Mouse (Mus musculus) macrophage (primary cell): ENCODE measurements around the gene Htra3. TPM values are rescaled to one million over a fixed set of nuclear protein-coding genes. Genes with fewer than 3 reads are reported as not detected.

ENCODE experiments used
- H3K27ac ChIP-seq: fragments of 350-480 bp; formaldehyde crosslinking; 2 replicates; pipeline ENCODE4 v1.9.0; 2021
- H3K36me3 ChIP-seq: fragments of 350-480 bp; formaldehyde crosslinking; 2 replicates; pipeline ENCODE4 v1.9.0; 2021; ENCODE audit errors: inconsistent target
- H3K4me3 ChIP-seq: fragments of 350-480 bp; formaldehyde crosslinking; 2 replicates; pipeline ENCODE4 v1.9.0; 2021; ENCODE audit errors: inconsistent target
- H3K79me2 ChIP-seq: fragments of 350-480 bp; formaldehyde crosslinking; 2 replicates; pipeline ENCODE4 v1.9.0; 2021; ENCODE audit errors: inconsistent target
- WGBS: methylation state at CpG from one replicate; pipeline ENCODE4 v1.1.7; 2026; ENCODE audit warnings: inconsistent platforms; ENCODE audit not compliant: missing documents; 5-methylcytosine and 5-hydroxymethylcytosine counted together
- polyA plus RNA-seq: library from polyadenylated mRNA; stranded (reverse); fragments of 250-400 nt; gene quantifications from 3 replicates; pipeline ENCODE4 v1.2.4, GENCODE M21; 2018; ENCODE audit warnings: inconsistent platforms

The Htra3 gene
- polyA plus RNA-seq, 1 experiment from 2014 or later = 0.36 TPM

DNA sequence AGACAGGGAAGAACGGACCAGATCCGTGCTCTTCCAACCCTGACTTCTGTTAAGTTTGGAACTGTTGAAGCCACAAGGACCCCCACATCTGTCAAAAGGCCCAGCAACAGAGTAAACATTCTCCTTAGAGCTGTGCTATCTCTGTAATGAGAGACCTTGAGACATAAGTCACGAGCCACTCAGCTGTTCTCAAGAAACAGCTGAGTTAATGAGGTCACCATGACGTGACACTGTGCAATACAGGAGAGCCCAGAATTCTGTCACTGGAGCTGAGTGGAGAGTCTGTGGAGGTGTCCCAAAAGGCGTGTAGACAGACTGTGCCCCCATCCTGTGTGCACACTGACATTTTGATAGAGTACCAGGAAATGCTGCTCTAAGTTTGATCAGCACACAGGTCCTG is 32.9 kb upstream of the Htra3 start:
- Histone ChIP-seq H3K4me3 (no peak overlapping the region), H3K36me3 (peaks cover 93% of the 10 kb centered on the region), H3K27ac (no peak overlapping the region), H3K79me2 (no peaks in the 10 kb centered on the region)
- 92% methylated on average over 5 of the region's 5 CpGs for WGBS

DNA sequence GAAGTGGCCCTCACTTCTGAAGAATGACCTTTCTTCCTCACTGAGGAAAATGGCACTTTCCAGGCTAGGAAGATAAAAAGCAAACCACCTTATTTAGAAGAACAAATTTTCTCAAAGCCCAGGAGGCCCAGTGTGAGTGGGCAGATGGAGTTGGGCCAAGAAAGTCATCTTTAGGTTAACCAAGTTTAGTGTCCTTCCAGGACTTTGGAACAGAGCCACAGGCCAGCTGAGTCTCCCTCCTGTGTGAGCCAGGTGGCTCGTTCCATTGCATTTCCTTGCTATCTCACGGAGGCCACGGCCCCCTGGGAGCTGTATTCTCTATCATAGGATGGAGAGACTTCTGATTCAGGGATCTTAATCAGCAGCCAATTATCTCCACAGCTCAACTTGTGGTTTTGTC is 31.3 kb upstream of the Htra3 start:
- H3K79me2 ChIP-seq = no peaks in the 10 kb centered on the region
- 96% methylated on average over 3 of the region's 3 CpGs for WGBS
- no peak overlapping the region for H3K4me3 ChIP-seq
- peaks cover 91% of the 10 kb centered on the region for H3K36me3 ChIP-seq
- H3K27ac ChIP-seq = no peak overlapping the region

DNA sequence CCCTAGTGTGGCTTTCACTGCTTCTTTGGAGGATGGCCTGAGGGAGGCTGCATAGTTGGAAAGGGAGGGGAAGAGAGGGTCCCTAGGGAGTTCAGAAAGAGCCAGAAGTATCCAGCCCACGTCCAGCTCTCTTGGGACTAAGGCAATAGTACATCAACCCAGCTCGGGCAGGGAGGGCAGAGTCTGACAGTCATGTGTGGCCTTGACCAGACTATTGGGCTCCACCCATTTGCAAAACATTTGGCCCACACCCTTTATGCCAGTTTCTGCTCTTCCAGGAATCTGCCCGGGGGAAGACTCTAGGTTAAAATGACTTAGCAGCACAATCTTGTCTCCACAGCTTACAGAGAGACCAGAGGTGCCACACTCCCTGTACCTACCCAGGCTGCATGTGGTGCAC is 30.9 kb upstream of the Htra3 start:
- H3K4me3 ChIP-seq = no peak overlapping the region
- peaks cover 89% of the 10 kb centered on the region for H3K36me3 ChIP-seq
- WGBS = 90% methylated on average over 3 of the region's 3 CpGs
- H3K27ac ChIP-seq = no peak overlapping the region
- no peaks in the 10 kb centered on the region for H3K79me2 ChIP-seq

DNA sequence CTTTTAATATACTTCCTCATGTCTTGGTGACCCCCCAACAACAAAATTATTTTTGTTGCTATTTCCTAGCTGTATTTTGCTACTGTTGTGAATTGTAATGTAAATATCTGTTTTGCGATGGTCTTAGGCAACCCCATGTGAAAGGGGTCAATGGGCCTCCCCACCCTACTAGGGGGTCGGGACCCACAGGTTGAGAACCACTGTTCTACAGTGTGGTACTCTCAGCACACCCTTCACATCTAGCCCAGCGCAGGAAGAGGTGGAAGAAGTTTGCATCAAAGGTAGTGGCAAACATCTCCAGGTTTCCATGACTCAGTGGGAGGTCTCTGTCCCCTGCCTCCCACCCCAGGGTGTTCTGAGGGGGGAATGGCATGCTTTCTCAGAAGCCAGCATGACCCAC is 25.8 kb upstream of the Htra3 start:
- 95% methylated on average over 3 of the region's 3 CpGs for WGBS
- Histone ChIP-seq H3K4me3 (no peak overlapping the region), H3K36me3 (peaks cover 95% of the 10 kb centered on the region), H3K79me2 (no peaks in the 10 kb centered on the region), H3K27ac (no peak overlapping the region)

DNA sequence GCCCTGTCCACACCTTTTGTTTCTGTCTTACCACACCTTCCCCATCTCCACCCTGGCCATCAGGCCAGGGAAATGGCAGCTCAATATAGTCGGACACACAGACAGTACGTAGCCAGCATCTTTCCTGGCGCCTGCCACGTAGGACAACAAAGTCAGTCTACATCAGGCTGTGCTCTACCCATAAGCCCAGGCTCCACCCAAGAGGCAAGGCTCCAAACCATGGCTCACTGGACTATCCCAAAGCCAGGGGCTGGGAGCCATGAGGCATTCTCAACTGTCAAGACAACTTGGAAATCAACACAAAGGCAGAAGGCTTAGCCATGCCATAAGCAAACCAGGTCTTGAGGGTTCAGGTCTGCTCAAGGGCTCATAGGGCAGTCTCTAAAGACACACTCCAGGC is 24.2 kb upstream of the Htra3 start:
- Histone ChIP-seq H3K4me3 (no peak overlapping the region), H3K36me3 (peaks cover 94% of the 10 kb centered on the region), H3K27ac (no peak overlapping the region), H3K79me2 (no peaks in the 10 kb centered on the region)
- WGBS = 92% methylated on average over 4 of the region's 4 CpGs

DNA sequence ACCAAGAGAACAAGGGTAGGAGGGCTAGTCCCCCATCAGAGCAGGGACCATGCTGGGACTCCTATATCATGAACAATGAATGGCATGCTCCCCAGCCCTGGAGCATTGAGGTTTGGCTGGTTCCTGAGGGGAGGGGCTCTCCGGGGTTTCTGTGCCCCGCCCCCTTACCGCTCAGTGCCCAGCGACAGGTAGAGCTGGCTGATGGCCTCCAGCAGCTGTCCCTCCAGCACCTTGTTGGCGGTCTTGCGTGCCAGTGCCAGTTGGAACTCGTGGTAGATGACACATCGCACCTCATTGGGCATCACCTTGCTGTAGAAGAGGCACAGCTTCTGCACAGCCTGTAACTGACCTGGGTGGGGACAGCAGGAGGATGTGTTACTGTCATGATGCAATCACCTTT is 23.6 kb upstream of the Htra3 start:
- WGBS = 94% methylated on average over 8 of the region's 8 CpGs
- Histone ChIP-seq H3K4me3 (no peak overlapping the region), H3K36me3 (peaks cover 94% of the 10 kb centered on the region), H3K27ac (no peak overlapping the region), H3K79me2 (no peaks in the 10 kb centered on the region)

DNA sequence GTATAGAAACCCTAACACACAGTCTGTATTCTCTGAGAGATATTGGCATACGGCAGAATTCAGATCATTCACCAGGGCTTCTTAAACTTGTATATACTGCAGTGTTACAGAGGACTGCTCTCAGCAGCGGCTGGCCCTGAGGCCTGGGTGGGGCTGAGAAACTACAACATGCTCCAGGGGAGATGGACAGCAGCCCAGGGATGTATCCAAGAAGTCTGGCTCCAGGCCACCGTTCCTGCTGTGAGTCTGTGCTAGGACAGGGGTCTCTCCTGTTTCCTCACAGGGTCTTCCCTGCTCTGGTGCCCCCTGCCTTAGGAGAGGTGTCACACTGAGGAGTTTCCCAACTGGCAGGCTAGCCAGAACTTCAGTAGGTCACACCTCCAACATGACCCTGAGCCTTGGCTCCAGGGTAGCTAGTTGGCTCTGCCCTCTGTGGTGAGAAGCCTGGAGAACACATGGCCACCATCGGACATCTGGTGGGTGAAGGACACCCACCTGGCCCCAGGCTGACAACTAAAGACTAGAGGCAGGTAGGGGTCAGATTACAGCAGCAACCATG is 23.1 kb upstream of the Htra3 start:
- Histone ChIP-seq H3K27ac (no peak overlapping the region), H3K79me2 (no peaks in the 10 kb centered on the region), H3K4me3 (no peak overlapping the region), H3K36me3 (peaks cover 92% of the 10 kb centered on the region)
- 93% methylated on average over 4 of the region's 4 CpGs for WGBS

DNA sequence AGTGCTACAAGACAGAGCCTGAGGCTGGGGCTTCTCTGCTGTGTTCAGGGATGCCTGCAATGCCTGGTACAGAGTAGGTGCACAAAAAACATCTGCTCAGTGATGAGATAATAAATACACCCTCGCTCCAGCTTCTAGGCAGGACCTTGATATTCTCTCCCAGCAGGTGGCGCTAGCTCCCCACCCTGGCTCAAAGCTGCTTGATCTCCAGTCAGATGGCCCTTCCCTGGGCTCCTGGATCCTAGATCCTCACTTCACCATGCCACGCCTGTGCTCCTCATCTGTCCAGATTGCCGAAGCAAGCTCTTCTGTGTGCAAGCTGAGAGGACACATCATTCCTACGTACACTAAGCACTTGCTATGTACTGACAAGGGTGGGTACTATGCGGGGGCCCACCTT is 21.5 kb upstream of the Htra3 start:
- no peaks in the 10 kb centered on the region for H3K79me2 ChIP-seq
- H3K27ac ChIP-seq = no peak overlapping the region
- peaks cover 92% of the 10 kb centered on the region for H3K36me3 ChIP-seq
- WGBS = 66% methylated on average over 6 of the region's 6 CpGs
- no peak overlapping the region for H3K4me3 ChIP-seq

DNA sequence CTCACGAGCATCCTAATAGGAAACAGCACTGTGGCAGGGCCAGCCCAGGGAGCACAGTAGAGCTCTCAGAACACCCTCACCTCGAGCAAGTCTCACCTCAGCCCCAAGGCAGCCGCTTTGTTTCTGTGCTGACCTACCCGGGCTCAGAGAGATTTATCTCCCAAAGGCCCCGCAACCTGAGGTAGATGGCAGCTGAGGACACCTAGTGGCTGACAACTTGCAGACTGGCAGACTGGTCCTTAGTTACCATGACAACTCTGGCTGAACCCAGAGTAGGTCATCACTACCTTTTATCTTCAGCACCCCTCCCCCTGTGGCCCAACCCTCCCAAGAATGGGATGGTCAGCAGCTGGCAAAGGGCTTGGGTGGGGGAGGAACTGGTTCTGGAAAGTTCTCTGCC is 16.2 kb upstream of the Htra3 start:
- Histone ChIP-seq H3K4me3 (no peak overlapping the region), H3K27ac (no peak overlapping the region), H3K79me2 (no peaks in the 10 kb centered on the region), H3K36me3 (peaks cover 42% of the 10 kb centered on the region)
- 59% methylated on average over 5 of the region's 5 CpGs for WGBS

DNA sequence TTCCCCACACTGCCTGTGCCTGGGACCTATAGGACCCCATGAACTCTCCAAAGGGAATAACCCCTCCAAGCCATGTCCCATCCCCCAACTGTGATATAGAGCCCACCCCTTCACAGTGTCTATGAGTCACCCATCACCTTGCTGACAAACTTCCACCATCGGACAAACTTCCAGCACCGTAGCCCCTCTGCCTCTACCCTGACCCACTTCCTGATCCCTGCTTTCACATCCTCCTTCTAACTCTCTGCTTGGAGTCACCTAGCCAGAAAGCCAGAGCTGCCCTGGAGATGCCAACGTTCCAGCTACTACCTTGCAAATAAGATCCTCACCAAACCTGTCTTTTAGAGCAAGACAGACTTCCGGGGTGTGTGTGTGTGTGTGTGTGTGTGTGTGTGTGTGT is 14.1 kb upstream of the Htra3 start:
- 21% methylated on average over 4 of the region's 4 CpGs for WGBS
- no peak overlapping the region for H3K27ac ChIP-seq
- H3K79me2 ChIP-seq = no peaks in the 10 kb centered on the region
- peaks cover 22% of the 10 kb centered on the region for H3K36me3 ChIP-seq
- no peak overlapping the region for H3K4me3 ChIP-seq

DNA sequence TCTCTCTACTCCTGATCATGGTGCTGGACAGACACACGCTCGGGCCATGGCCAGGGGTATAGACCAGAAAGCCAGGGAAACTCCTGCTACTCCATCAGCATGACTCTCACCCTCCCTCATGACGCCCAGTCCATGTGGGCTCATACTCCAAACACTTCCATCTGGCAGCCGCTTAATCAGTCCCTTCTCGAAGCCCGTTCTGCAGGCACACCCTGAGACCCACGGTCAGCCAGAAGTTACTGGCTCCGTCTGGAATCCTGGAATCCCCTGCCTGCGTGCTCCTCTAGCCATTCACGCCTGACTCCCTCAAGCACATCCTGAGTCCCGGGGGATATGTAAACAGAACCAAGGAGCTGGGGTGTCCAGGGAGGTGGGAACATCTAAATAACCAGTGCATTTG is 11.7 kb upstream of the Htra3 start:
- Histone ChIP-seq H3K36me3 (0 out of 2 replicates have a peak, but pooled peaks cover under 1% of the 10 kb centered on the region), H3K79me2 (no peaks in the 10 kb centered on the region), H3K4me3 (no peak overlapping the region), H3K27ac (no peak overlapping the region)
- WGBS = 95% methylated on average over 11 of the region's 11 CpGs

DNA sequence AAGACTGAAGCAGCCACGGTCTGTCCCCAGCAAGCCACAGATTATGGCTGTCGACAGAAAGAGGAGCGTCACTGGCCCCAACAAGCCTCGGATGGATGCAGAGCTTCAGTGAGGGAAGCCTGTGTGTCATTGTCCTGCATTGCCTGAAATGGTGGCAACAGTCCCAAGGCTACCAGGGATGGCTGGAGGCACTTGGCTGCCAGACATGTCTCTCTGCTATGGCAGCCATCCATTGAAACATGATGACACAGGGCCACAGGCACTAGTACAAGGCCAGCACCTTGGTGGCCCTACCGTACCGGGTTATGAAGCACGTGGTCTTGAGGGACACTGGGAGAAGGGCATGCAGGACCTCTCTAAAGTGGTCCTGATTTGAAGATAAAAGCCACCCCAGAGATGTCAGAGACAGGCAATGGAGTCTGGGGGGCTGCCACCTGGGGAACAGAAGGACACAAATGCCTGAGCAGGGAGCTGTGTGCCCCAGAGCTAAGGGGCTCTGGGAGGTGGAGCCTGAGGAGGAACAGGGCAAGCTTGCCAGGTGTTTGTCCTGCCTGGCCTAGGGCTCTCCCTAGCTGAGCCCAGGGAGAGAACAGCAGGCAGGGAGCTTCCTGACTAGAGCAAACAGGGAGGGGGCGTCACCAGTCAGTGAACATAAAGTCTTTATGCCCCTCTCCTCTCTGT is 11.0 kb upstream of the Htra3 start:
- 96% methylated on average over 8 of the region's 8 CpGs for WGBS
- Histone ChIP-seq H3K79me2 (no peaks in the 10 kb centered on the region), H3K36me3 (no peaks in the 10 kb centered on the region), H3K27ac (no peak overlapping the region), H3K4me3 (no peak overlapping the region)

DNA sequence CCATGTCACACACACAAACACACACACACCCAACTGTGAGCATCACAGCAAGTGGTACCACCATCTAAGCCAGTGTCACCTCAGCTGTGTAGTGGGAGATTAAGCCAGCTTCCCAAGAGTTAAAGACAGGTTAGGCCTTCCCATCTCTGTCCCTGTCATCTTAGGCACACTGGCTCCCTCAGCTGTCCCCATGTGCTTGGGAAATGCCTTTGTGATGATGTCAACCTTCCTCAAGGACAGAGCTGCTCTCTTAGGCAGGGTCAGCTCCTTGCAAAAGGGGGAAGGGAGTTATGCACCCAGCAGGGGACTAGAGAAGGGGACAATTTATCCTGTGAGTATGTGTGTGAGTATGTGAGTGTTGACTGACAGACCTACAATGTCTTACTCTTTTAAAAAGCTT is 9.8 kb upstream of the Htra3 start:
- Histone ChIP-seq H3K27ac (no peak overlapping the region), H3K36me3 (no peaks in the 10 kb centered on the region), H3K79me2 (no peaks in the 10 kb centered on the region), H3K4me3 (no peak overlapping the region)

DNA sequence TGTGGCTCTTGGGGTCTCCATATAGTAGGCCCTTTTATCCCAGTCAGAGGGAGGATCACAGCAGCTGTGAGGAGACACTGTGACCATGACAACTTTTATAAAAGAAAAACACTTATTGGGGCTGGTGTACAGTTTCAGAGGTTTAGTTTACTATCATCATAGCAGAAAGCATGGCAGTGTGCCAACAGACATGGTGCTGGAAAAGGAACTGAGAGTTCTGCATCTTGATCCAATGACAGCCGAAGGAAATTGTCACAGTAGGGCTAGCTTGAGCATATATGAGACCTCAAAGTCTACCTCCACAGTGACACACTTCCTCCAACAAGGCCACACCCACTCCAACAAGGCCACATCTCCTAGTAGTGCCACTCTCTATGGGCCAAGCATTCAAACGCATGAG is 9.3 kb upstream of the Htra3 start:
- Histone ChIP-seq H3K36me3 (no peaks in the 10 kb centered on the region), H3K4me3 (no peak overlapping the region), H3K27ac (no peak overlapping the region), H3K79me2 (no peaks in the 10 kb centered on the region)
- WGBS = 70% methylated on average over 2 of the region's 2 CpGs

DNA sequence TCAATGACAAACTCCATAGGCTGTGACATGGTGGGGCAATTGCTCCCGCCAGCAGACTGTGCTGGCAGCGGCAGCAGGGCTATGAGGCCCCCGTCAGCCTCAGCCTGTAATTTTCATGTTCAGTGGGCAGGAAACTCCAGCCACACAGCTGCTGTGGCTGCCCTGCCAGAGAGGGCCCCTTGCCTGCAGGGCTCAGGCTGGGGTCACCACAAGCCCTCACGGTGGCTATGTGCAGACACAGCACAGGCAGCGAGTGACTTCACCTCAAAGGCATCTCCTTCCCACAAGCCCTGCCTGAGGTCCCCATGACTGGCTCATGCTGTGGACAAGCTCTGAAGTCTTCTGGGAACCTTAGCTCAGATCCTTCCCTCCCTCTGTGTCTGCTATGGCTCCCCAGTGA is 7.5 kb upstream of the Htra3 start:
- no peak overlapping the region for H3K4me3 ChIP-seq
- WGBS = 59% methylated on average over 5 of the region's 5 CpGs
- H3K36me3 ChIP-seq = no peaks in the 10 kb centered on the region
- H3K79me2 ChIP-seq = no peaks in the 10 kb centered on the region
- H3K27ac ChIP-seq = no peak overlapping the region

DNA sequence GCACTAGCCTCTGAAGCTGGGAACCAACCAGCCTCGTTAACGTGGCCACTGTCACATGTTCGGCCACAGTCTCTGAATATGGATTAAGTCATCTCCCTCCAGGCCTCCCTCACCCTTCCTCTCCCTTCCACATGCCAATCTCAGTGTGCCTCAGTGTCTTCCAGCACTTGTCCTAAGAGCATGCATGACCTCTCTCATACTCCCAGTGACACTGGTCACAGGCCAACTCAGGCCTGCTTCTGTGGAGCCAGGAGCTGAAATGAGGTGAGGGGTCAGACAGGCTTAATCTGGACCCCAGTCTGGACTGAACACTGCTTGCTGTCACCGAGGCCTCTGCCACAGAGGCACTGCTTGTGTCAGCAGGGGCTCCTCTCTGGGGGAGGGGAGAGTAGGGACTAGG is 6.8 kb upstream of the Htra3 start:
- Histone ChIP-seq H3K27ac (no peak overlapping the region), H3K79me2 (no peaks in the 10 kb centered on the region), H3K4me3 (no peak overlapping the region), H3K36me3 (no peaks in the 10 kb centered on the region)
- 86% methylated on average over 4 of the region's 4 CpGs for WGBS
